Mouse (Mus musculus) adrenal gland, adult 8-10 months (tissue): ENCODE measurements around the gene Cstf1. TPM values are rescaled to one million over a fixed set of nuclear protein-coding genes. Genes with fewer than 3 reads are reported as not detected.

ENCODE experiments used
- DNase-seq: peaks from one replicate; pipeline ENCODE4 v3.0.0; 2022
- total RNA-seq, 4 experiments: library from RNA; stranded (reverse); gene quantifications; 2 replicates each; pipeline ENCODE4 v1.2.4; 2022

Gene Cstf1
- total RNA-seq, 4 experiments from 2014 or later, result 29.3 to 35.3 (median 33.4) TPM

DNA sequence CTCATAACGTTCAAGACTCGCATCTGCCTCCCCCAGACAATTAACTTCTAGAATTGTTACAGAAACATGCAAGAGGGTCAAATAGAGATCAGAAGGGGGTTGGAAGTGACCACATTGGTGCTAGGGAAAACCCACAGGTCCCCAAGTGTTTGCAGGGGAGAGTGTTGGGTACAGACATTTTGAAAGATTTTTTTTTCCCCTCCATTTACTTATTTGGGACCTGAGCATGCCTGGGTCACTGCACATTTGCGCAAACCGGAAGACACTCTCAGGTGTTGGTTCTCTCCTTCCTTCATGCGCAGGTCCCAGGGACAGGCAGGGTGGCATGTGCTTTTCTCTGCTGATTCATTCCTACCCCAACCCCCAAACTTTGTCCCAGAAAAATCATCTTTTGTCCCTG, 46.4 kb downstream of the Cstf1 start:
- no peak for DNase-seq

DNA sequence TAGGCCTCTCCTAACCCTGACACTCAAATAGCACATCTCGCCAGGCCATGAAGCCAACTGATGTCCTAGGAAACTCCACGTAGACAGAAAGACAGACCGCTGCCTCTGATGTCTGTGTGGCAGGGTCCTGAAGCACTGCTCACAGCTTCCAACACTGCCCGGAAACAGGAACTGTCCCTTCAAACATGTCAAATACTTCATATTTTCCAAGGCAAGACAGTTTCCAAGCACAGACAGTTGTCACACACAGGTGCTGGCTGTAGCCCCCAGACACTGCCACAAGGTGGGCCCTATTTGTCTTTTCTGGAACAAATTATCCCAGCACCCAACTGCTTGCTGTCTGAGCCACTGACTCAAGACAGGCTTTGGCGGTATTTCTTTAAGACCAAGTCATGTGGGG, 47.7 kb downstream of the Cstf1 start:
- DNase-seq, result no peak

- DNase-seq, result no peak
Observed at GRCm38 (mm10) chr2:172430609-172431008, 60.1 kb downstream of the Cstf1 start.

Other genes with a start within 250 kb of the Cstf1 start
- not detected for gene Mc3r, start 122.2 kb upstream of the Cstf1 start, total RNA-seq
- gene Fam210b, start 25.1 kb upstream of the Cstf1 start, total RNA-seq, result 10 to 100 TPM; 28.5 to 34.3 (median 29.9) TPM
- 1 to 10 TPM; 1.8 to 3.2 (median 2.5) TPM for gene Aurka, start 146 bp upstream of the Cstf1 start, total RNA-seq
- under 1 TPM in 3 of 4 experiments, not detected in 1; 0.12 to 0.25 (median 0.19) TPM for gene Cass4, start 23.1 kb downstream of the Cstf1 start, total RNA-seq
- 10 to 100 TPM; 77.2 to 92.4 (median 82.4) TPM for gene Rtf2, start 69.9 kb downstream of the Cstf1 start, total RNA-seq
- gene Gcnt7, start 87.9 kb downstream of the Cstf1 start, total RNA-seq, result not detected
- gene Fam209, start 101.8 kb downstream of the Cstf1 start, total RNA-seq, result under 1 TPM in 1 of 4 experiments, not detected in 3; 0.38 TPM
- gene Tfap2c, start 178.9 kb downstream of the Cstf1 start, total RNA-seq, result not detected